Mouse (Mus musculus) midbrain, embryonic 14.5 days (tissue): ENCODE data around the gene Slc26a8. TPM values are rescaled to one million over a fixed set of nuclear protein-coding genes. Genes with fewer than 3 reads are reported as not detected.
A peak's percentile ranks its signal among the peaks of the same experiment; 100 is the strongest.

Source experiments
- ATAC-seq: fragments of 200-750 bp; cut with Nextera tagmentation; 2 replicates; pipeline ENCODE4 v1.8.0; 2017; ENCODE audit warnings: moderate number of reproducible peaks, moderate library complexity; ENCODE audit not compliant: low FRiP score, low TSS enrichment
- DNase-seq: peaks from one replicate; pipeline ENCODE4 v3.0.0-alpha.2; 2015
- H3K27ac ChIP-seq: fragments of 300-500 bp; sonication (generic); replicated peaks from 2 replicates; pipeline ENCODE4 v1.5.1; 2014; ENCODE audit warnings: mild to moderate bottlenecking, low read depth, low read length, moderate library complexity
- H3K27me3 ChIP-seq: fragments of 300-500 bp; sonication (generic); 2 replicates; pipeline ENCODE4 v1.6.1; 2014; ENCODE audit warnings: low read length, control low read depth, mixed read lengths; ENCODE audit not compliant: control insufficient read depth, insufficient read depth
- H3K36me3 ChIP-seq: fragments of 300-500 bp; sonication (generic); 2 replicates; pipeline ENCODE4 v1.6.1; 2014; ENCODE audit warnings: low read length, control low read depth; ENCODE audit not compliant: control insufficient read depth, insufficient read depth
- H3K4me1 ChIP-seq: fragments of 300-500 bp; sonication (generic); 2 replicates; pipeline ENCODE4 v1.6.1; 2014; ENCODE audit warnings: mild to moderate bottlenecking, antibody characterized with exemption, low read length, control low read depth; ENCODE audit not compliant: control insufficient read depth, insufficient read depth
- H3K4me2 ChIP-seq: fragments of 300-500 bp; sonication (generic); 2 replicates; pipeline ENCODE4 v1.6.1; 2014; ENCODE audit warnings: mild to moderate bottlenecking, low read length, moderate library complexity
- H3K4me3 ChIP-seq: fragments of 300-500 bp; sonication (generic); replicated peaks from 2 replicates; pipeline ENCODE4 v1.5.1; 2014; ENCODE audit warnings: low read depth, low read length
- H3K9ac ChIP-seq: fragments of 300-500 bp; sonication (generic); replicated peaks from 2 replicates; pipeline ENCODE4 v1.6.1; 2014; ENCODE audit warnings: mild to moderate bottlenecking, low read length, moderate library complexity
- H3K9me3 ChIP-seq: fragments of 300-500 bp; sonication (generic); 2 replicates; pipeline ENCODE4 v1.6.1; 2016; ENCODE audit warnings: low read length, control low read depth, mixed read lengths; ENCODE audit not compliant: control insufficient read depth
- WGBS: fragments of 180-500 bp; shearing (Covaris S2); extraction: QIAGEN DNeasy Blood & Tissue Kit; methylation state at CpG from one replicate; pipeline ENCODE4 v1.1.7; 2014; 5-methylcytosine and 5-hydroxymethylcytosine counted together
- polyA plus RNA-seq: library from polyadenylated mRNA; unstranded; fragments of >200 nt; fragmentation: Nextera tagmentation; extraction: Ambion mirVana; gene quantifications from 2 replicates; pipeline ENCODE4 v1.2.1, GENCODE M21; 2014

Slc26a8 gene
- polyA plus RNA-seq, 1 experiment from 2014 or later = 1.8 TPM

- H3K9ac ChIP-seq = no peak overlapping the region
- no peak overlapping the region for H3K4me3 ChIP-seq
- 29% methylated on average over 3 of the region's 3 CpGs for WGBS
- no peak overlapping the region for H3K4me2 ChIP-seq
- DNase-seq (no peak), ATAC-seq (no peak)
- H3K4me1 ChIP-seq = no peaks in the 10 kb centered on the region
- no peak overlapping the region for H3K27ac ChIP-seq
- no peaks in the 10 kb centered on the region for H3K36me3 ChIP-seq
- H3K27me3 ChIP-seq = no peaks in the 10 kb centered on the region
- H3K9me3 ChIP-seq = no peaks in the 10 kb centered on the region
These were observed 46.3 kb downstream of the Slc26a8 start for GRCm38 (mm10) chr17:28643697-28644096.

- no peaks in the 10 kb centered on the region for H3K36me3 ChIP-seq
- no peaks in the 10 kb centered on the region for H3K27me3 ChIP-seq
- no peak overlapping the region for H3K9ac ChIP-seq
- WGBS = 84% methylated on average over 3 of the region's 3 CpGs
- H3K4me1 ChIP-seq = no peaks in the 10 kb centered on the region
- DNase-seq (no peak), ATAC-seq (no peak)
- no peak overlapping the region for H3K4me3 ChIP-seq
- no peak overlapping the region for H3K27ac ChIP-seq
- H3K9me3 ChIP-seq = no peaks in the 10 kb centered on the region
- no peak overlapping the region for H3K4me2 ChIP-seq
These were observed 49.9 kb downstream of the Slc26a8 start for GRCm38 (mm10) chr17:28640113-28640512.

GRCm38 (mm10) chr17:28637711-28638690, 52.0 kb downstream of the Slc26a8 start:
- H3K4me2 ChIP-seq = no peak overlapping the region
- WGBS = 90% methylated on average over 7 of the region's 7 CpGs
- no peaks in the 10 kb centered on the region for H3K9me3 ChIP-seq
- no peak overlapping the region for H3K27ac ChIP-seq
- ATAC-seq (no peak), DNase-seq (peak; percentile 40)
- H3K9ac ChIP-seq = no peak overlapping the region
- no peaks in the 10 kb centered on the region for H3K4me1 ChIP-seq
- no peaks in the 10 kb centered on the region for H3K36me3 ChIP-seq
- H3K27me3 ChIP-seq = no peaks in the 10 kb centered on the region
- H3K4me3 ChIP-seq = no peak overlapping the region

GRCm38 (mm10) chr17:28635842-28636241, 54.2 kb downstream of the Slc26a8 start:
- no peaks in the 10 kb centered on the region for H3K4me1 ChIP-seq
- H3K4me2 ChIP-seq = no peak overlapping the region
- 82% methylated on average over 5 of the region's 5 CpGs for WGBS
- no peaks in the 10 kb centered on the region for H3K36me3 ChIP-seq
- H3K27ac ChIP-seq = no peak overlapping the region
- no peak for ATAC-seq
- H3K9me3 ChIP-seq = no peaks in the 10 kb centered on the region
- DNase-seq = no peak
- no peak overlapping the region for H3K4me3 ChIP-seq
- H3K27me3 ChIP-seq = no peaks in the 10 kb centered on the region
- H3K9ac ChIP-seq = no peak overlapping the region

GRCm38 (mm10) chr17:28629125-28629524, 60.9 kb downstream of the Slc26a8 start:
- no peak overlapping the region for H3K27ac ChIP-seq
- no peaks in the 10 kb centered on the region for H3K9me3 ChIP-seq
- WGBS = 56% methylated on average over 3 of the region's 3 CpGs
- no peak overlapping the region for H3K4me3 ChIP-seq
- no peak overlapping the region for H3K9ac ChIP-seq
- ATAC-seq (no peak), DNase-seq (no peak)
- no peaks in the 10 kb centered on the region for H3K4me1 ChIP-seq
- H3K4me2 ChIP-seq = no peak overlapping the region
- no peaks in the 10 kb centered on the region for H3K27me3 ChIP-seq
- no peaks in the 10 kb centered on the region for H3K36me3 ChIP-seq

GRCm38 (mm10) chr17:28628248-28629124, 61.5 kb downstream of the Slc26a8 start:
- ATAC-seq = no peak

GRCm38 (mm10) chr17:28626937-28627336, 63.1 kb downstream of the Slc26a8 start:
- Histone ChIP-seq H3K36me3 (no peaks in the 10 kb centered on the region), H3K27ac (no peak overlapping the region), H3K4me3 (no peak overlapping the region), H3K9ac (no peak overlapping the region), H3K4me2 (no peak overlapping the region), H3K27me3 (no peaks in the 10 kb centered on the region), H3K9me3 (no peaks in the 10 kb centered on the region), H3K4me1 (no peaks in the 10 kb centered on the region)
- ATAC-seq (no peak), DNase-seq (no peak)
- WGBS = 78% methylated on average over 2 of the region's 2 CpGs

More at GRCm38 (mm10) chr17:28628248-28629124, 61.5 kb downstream of the Slc26a8 start:
- no peaks in the 10 kb centered on the region for H3K9me3 ChIP-seq
- no peak overlapping the region for H3K4me2 ChIP-seq
- no peaks in the 10 kb centered on the region for H3K27me3 ChIP-seq
- no peaks in the 10 kb centered on the region for H3K36me3 ChIP-seq
- DNase-seq = no peak
- no peak overlapping the region for H3K4me3 ChIP-seq
- no peak overlapping the region for H3K9ac ChIP-seq
- no peaks in the 10 kb centered on the region for H3K4me1 ChIP-seq
- 68% methylated on average over 10 of the region's 10 CpGs for WGBS
- no peak overlapping the region for H3K27ac ChIP-seq

- H3K9ac ChIP-seq = no peak overlapping the region
- DNase-seq = no peak
- no peaks in the 10 kb centered on the region for H3K36me3 ChIP-seq
- no peak overlapping the region for H3K4me2 ChIP-seq
- WGBS = 97% methylated on average over 15 of the region's 15 CpGs
- H3K4me3 ChIP-seq = no peak overlapping the region
- H3K4me1 ChIP-seq = peaks cover 10% of the 10 kb centered on the region
- ATAC-seq = no peak
- H3K27ac ChIP-seq = no peak overlapping the region
- H3K27me3 ChIP-seq = no peaks in the 10 kb centered on the region
- no peaks in the 10 kb centered on the region for H3K9me3 ChIP-seq
These were observed 64.7 kb downstream of the Slc26a8 start for GRCm38 (mm10) chr17:28625327-28625726.
